Mouse (Mus musculus) olfactory bulb, adult 2 months (tissue): ENCODE measurements around the gene Psmd11. TPM values are rescaled to one million over a fixed set of nuclear protein-coding genes. Genes with fewer than 3 reads are reported as not detected.

Experiments
- H3K27ac ChIP-seq: fragments of 200-500 bp; 2 replicates; pipeline ENCODE4 v1.5.1; 2012; ENCODE audit warnings: low read depth, low read length; ENCODE audit not compliant: insufficient read depth
- H3K4me1 ChIP-seq: fragments of 200-500 bp; 2 replicates; pipeline ENCODE4 v1.6.1; 2012; ENCODE audit warnings: low read length; ENCODE audit not compliant: control insufficient read depth, insufficient read depth
- H3K4me3 ChIP-seq: fragments of 200-500 bp; 2 replicates; pipeline ENCODE4 v1.5.1; 2012; ENCODE audit warnings: mild to moderate bottlenecking, low read depth, low read length, moderate library complexity; ENCODE audit not compliant: insufficient read depth
- CTCF ChIP-seq: fragments of 200-500 bp; IDR thresholded peaks from 2 replicates; pipeline ENCODE4 v1.5.1; 2012; ENCODE audit warnings: low read depth, mild to moderate bottlenecking, low read length, moderate library complexity; ENCODE audit not compliant: insufficient read depth
- POLR2A ChIP-seq: fragments of 200-500 bp; IDR thresholded peaks from 2 replicates; pipeline ENCODE4 v1.6.1; 2012; ENCODE audit warnings: mild to moderate bottlenecking, low read depth, low read length, moderate library complexity; ENCODE audit not compliant: insufficient read depth
- WGBS: fragments of 180-500 bp; shearing (Covaris S2); methylation state at CpG from one replicate; pipeline ENCODE4 v1.1.7; 2018; 5-methylcytosine and 5-hydroxymethylcytosine counted together
- polyA plus RNA-seq: library from polyadenylated mRNA; stranded (reverse); fragments of >200 nt; gene quantifications from 2 replicates; pipeline ENCODE4 v1.2.4, GENCODE M21; 2012; ENCODE audit warnings: low replicate concordance; ENCODE audit not compliant: missing spikeins, insufficient read depth, insufficient read length

Psmd11 gene
- polyA plus RNA-seq, 1 experiment = not detected

DNA sequence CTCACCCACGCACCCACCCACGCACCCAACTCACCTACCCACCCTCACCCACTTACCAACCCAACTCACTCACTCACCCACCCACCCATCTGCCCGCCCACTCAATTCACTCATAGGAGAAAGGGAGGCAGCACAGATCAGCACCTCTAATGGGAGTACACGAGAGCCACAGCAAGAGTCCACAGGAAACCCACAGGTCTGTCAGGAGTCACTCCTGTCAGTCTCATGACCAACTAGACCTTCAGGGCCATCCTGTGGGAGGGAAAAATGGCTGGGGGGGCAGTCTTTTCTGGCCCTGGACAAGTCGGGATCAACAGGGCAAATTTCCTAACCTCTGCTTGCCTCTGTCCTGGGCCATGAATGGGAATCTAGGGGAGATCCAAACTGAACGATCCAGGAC, 79.4 kb downstream of the Psmd11 start:
- WGBS = 90% methylated on average over 6 of the region's 6 CpGs
- H3K27ac ChIP-seq = peak overlapping the region; percentile 79
- TF ChIP-seq POLR2A (no peak), CTCF (no peak)
- peaks cover 61% of the 10 kb centered on the region for H3K4me1 ChIP-seq
- H3K4me3 ChIP-seq = no peak overlapping the region

GRCm38 (mm10) chr11:80508361-80509175, 80.2 kb downstream of the Psmd11 start:
- Histone ChIP-seq H3K4me3 (no peak overlapping the region; the same call in 1 of the 2 replicates), H3K4me1 (peaks cover 58% of the 10 kb centered on the region), H3K27ac (peak overlapping the region; percentile 79)
- no peak for TF ChIP-seq POLR2A
- no peak for TF ChIP-seq CTCF
- 27% methylated on average over 19 of the region's 19 CpGs for WGBS

GRCm38 (mm10) chr11:80509176-80509506, 80.7 kb downstream of the Psmd11 start:
- peaks cover 53% of the 10 kb centered on the region for H3K4me1 ChIP-seq
- H3K4me3 ChIP-seq = no peak overlapping the region; the same call in 1 of the 2 replicates
- 42% methylated on average over 5 of the region's 5 CpGs for WGBS
- TF ChIP-seq CTCF (no peak), POLR2A (no peak)
- H3K27ac ChIP-seq = peak overlapping the region; percentile 79

- no peak overlapping the region for H3K4me3 ChIP-seq
- no peak for TF ChIP-seq CTCF
- no peak for TF ChIP-seq POLR2A
- 91% methylated on average over 10 of the region's 10 CpGs for WGBS
- H3K27ac ChIP-seq = no peak overlapping the region
- H3K4me1 ChIP-seq = peaks cover 49% of the 10 kb centered on the region
Measured at GRCm38 (mm10) chr11:80510124-80510523, 81.7 kb downstream of the Psmd11 start.

DNA sequence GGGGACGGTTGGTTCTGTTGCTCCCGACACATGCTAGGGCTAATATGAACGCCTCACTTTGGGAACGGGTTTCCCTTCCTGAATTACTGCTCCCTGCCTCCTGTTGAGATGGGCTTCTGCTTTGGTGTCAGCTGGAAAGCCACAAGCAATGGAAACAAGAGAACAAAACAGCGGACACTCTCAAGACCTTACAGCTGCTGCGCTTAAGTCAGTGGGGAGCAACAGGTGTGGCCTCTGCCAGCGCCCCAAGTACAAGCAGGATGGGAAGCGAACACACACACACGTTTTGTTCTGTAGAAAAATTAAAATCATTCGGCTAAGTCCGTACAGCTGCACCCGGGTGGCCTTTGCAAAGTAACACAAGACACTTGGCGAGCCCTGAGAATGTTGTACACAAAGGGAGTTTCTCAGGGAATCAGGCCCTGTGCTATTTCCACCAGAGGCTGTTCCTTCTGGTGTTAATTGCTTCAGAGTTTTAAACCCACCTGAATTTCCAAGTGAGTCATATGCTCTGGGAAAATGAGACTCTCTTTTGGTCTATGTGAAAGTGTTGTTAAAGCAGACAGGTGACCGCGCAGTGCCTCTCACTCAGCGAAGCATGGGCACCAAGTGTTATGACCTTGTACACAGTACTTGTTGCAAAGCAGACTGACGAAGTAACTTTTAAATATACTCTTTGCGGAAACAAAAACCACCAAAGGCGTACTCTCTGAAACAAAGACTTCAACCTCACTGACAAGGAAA, 84.1 kb downstream of the Psmd11 start:
- H3K4me3 ChIP-seq = no peak overlapping the region
- 68% methylated on average over 19 of the region's 19 CpGs for WGBS
- H3K27ac ChIP-seq = no peak overlapping the region
- no peak for TF ChIP-seq POLR2A
- no peak for TF ChIP-seq CTCF
- H3K4me1 ChIP-seq = peaks cover 40% of the 10 kb centered on the region

GRCm38 (mm10) chr11:80513796-80514195, 85.4 kb downstream of the Psmd11 start:
- TF ChIP-seq CTCF (no peak), POLR2A (no peak)
- H3K4me3 ChIP-seq = no peak overlapping the region
- whole genome bisulfite sequencing = 43% methylated on average over 7 of the region's 7 CpGs
- peaks cover 41% of the 10 kb centered on the region for H3K4me1 ChIP-seq
- H3K27ac ChIP-seq = no peak overlapping the region

GRCm38 (mm10) chr11:80515346-80515745, 86.9 kb downstream of the Psmd11 start:
- WGBS = 23% methylated on average over 1 of the region's 1 CpGs
- Histone ChIP-seq H3K4me3 (no peak overlapping the region), H3K27ac (peak overlapping the region; percentile 9; the same call in 1 of the 2 replicates), H3K4me1 (peaks cover 40% of the 10 kb centered on the region)
- TF ChIP-seq POLR2A (no peak), CTCF (no peak)

GRCm38 (mm10) chr11:80515895-80516294, 87.5 kb downstream of the Psmd11 start:
- Histone ChIP-seq H3K4me1 (peaks cover 40% of the 10 kb centered on the region), H3K27ac (no peak overlapping the region; the same call in 1 of the 2 replicates), H3K4me3 (no peak overlapping the region)
- no peak for TF ChIP-seq POLR2A
- no peak for TF ChIP-seq CTCF
- 50% methylated on average over 8 of the region's 8 CpGs for WGBS

GRCm38 (mm10) chr11:80518421-80519367, 90.3 kb downstream of the Psmd11 start:
- Histone ChIP-seq H3K27ac (peak overlapping the region; percentile 95), H3K4me1 (peaks cover 35% of the 10 kb centered on the region), H3K4me3 (no peak overlapping the region)
- no peak for TF ChIP-seq CTCF
- no peak for TF ChIP-seq POLR2A
- WGBS = 17% methylated on average over 9 of the region's 9 CpGs
